Mouse (Mus musculus): Measurements from ENCODE around the gene Nhsl2.

Gene Nhsl2

DNA sequence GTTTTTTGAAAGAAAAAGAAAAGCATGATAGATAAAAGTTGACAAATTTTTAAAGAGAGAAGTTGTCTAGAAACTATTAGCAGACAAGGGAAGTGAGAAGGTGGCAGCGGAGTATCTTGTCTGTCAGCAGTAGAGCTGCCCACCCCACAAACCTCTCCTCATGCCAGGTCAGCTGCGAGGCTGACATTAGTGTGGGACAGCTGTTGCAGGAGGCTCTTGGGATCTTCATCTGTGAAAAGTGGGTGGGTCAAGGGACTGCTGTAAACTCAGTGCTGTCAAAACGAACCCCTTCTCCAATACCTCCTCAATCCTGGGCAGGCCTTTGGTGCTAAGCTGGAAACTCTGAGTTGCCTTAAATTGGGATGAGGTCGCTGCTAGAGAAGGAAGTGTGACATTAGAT is 202.0 kb downstream of the Nhsl2 start:
- no peak for DNase-seq (ENCODE audit: low spot score in 2 of 2)

DNA sequence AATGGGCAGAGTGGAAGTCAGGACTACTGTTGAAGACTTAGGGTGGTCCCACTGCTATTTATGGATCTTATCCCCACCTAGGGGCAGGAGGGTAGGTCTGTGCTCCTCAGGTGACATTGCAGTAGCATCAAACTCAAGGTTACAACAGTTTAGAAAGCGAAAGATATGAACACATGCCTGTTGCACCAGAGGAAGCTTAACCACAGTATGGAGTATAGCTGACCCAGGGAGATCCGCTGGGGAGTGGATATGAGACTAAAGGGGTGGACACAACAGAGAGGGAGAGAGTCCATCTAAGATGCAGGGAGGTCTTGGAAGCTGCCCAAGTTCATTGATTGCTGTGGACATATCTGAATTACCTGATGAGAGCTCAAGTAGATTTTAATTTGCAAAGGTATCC is 204.2 kb downstream of the Nhsl2 start:
- DNase-seq (ENCODE audit: low spot score in 2 of 2), result no peak

DNA sequence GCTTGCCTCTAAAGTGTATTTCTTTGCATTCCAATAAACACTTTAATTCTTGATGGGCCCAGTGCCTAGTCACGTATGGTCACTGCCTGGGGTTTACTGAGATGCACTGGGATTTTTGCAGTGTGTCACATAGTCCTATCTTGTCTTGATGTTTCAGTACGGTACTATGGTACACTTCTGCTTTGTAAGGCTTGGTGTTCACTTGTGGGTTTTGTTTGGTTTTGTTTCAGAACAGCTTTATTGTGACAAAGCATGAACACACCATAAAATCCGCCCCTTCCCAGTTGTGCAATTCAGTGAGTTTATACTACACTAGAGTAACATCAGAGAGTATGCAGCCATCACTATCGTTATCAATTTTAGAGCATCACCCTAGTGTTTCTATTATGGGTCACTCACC is 204.8 kb downstream of the Nhsl2 start:
- no peak for DNase-seq (ENCODE audit: low spot score in 2 of 2)

GRCm38 (mm10) chrX:102059437-102059836 is 210.3 kb downstream of the Nhsl2 start:
- DNase-seq (ENCODE audit: low spot score in 2 of 2), result no peak

- no peak for DNase-seq (ENCODE audit: low spot score in 2 of 2)
Measured at GRCm38 (mm10) chrX:102060243-102060642, 211.1 kb downstream of the Nhsl2 start.

DNA sequence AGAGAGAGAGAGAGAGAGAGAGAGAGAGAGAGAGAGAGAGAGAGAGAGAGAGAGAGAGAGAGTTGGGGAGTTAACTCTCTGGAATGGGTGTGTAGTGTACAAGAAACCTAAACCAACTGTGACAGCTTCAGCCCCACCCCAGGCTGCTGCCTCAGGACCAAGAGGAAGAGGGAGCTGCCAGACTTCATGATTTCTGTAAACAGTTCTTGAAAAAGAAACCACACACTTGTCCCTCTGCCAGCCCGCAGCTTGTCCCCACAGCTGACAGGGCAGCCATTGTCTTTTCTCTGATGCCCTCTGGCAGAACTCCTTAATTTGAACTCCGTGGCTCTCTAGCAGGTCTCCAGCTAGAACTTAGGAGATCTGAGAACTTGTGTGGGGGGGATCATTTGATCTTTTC is 211.7 kb downstream of the Nhsl2 start:
- no peak for DNase-seq (ENCODE audit: low spot score in 2 of 2)

- DNase-seq (ENCODE audit: low spot score in 2 of 2), result no peak
Measured at GRCm38 (mm10) chrX:102064062-102064461, 214.9 kb downstream of the Nhsl2 start.

DNA sequence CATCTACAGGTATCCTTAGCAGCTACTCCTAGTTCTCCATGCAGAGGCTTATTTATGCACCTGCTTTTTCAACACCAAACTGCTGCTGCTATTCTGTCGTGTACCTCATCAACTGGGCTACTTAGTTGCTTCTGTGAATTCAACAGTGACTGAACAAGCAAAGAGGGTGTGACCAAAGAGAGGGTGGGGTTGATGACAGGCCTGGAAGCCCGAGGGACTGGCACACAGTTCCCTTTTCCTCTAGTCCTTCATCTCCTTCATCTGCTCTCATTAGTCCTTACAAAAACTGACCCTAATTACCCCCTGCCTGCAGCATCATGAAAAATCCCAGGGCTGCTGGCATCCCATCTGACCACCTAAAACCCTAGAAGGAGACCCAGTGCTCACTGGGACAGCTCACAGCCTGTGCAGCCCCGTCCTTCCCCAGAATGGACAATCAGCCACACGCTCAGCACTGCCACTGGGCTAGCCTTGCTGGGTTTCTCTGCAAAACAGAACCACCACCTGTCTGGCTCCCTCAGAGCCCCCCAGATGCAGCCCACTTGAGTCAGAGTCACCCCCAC is 216.1 kb downstream of the Nhsl2 start:
- DNase-seq (ENCODE audit: low spot score in 2 of 2), result no peak

DNA sequence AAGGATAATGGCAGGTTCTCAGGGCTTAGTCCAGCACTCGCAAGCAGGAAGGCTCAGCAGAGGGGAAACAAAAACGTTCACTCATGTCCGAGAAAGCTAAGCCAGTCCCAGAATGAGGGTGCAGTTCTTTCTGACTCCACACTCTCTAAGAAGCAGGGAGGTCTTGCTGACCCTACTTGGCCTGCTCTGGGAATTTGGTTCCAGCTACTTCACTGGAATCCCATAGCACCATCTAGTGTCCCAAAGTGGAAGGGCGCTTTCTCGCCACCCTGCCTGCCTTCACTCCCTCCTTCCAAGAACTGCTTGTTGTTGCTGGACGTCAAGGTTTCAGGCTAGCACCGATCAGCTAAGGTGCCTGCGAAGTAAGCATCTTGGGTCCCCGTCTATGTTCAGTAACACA is 216.9 kb downstream of the Nhsl2 start:
- DNase-seq (ENCODE audit: low spot score in 2 of 2), result peak; percentile 41 to 76

- DNase-seq (ENCODE audit: low spot score in 2 of 2), result no peak
Measured at GRCm38 (mm10) chrX:102067118-102067517, 217.9 kb downstream of the Nhsl2 start.

- no peak for DNase-seq (ENCODE audit: low spot score in 2 of 2)
Measured at GRCm38 (mm10) chrX:102068811-102069540, 219.8 kb downstream of the Nhsl2 start.

DNA sequence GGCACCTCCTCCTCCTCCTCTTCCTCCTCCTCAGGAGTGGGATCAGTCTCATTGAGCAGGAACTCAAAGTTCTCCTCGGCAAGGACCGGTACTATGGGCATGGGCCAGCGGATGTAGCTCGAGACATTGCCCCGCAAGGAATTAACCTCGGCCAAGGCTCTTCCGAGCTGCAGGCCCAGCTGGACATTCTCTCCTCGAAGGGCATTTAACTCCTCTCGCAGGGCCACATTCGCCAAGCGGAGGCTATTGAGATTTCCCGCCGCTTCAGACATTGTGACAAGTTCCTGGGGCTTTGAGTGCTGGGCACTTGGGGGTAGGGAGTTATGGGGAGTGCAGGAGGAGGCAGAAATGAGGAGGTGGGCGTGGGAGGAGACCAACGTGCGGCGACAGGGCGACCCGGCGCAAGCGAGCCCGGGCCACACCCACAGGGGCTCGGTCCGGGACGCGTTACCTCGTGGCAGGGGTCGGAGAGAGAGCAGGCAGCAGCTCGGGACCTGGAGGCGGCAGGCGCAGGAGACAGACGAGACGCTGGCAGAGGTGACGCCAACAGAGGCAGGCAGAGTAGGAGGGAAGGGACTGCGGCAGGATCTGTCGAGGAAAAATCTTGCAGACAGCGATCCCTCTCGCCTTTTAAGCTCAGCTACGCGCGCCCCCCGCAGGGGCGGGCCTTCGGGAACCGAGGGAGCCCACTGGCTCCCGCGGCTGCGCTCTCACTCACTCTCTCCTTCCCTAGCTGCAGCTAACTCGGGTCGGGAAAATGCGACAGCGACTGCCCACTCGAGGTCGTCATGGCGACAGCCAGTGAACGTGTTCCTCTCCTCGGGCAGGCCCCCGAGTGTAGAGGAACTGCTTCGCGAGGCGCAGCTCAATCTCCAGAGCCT is 221.6 kb downstream of the Nhsl2 start, which contains the start of gene Rtl5:
TSS of gene Rtl5 (minus strand) at position 714 of the 881 bp plus-strand sequence.
- DNase-seq (ENCODE audit: low spot score in 2 of 2), result peak; percentile 78 to 82

- no peak for DNase-seq (ENCODE audit: low spot score in 2 of 2)
Measured at GRCm38 (mm10) chrX:102071517-102071916, 222.3 kb downstream of the Nhsl2 start.

GRCm38 (mm10) chrX:102073605-102074325 is 224.6 kb downstream of the Nhsl2 start:
- DNase-seq (ENCODE audit: low spot score in 2 of 2), result no peak

- DNase-seq (ENCODE audit: low spot score in 2 of 2), result no peak
Measured at GRCm38 (mm10) chrX:102074435-102074834, 225.2 kb downstream of the Nhsl2 start.

DNA sequence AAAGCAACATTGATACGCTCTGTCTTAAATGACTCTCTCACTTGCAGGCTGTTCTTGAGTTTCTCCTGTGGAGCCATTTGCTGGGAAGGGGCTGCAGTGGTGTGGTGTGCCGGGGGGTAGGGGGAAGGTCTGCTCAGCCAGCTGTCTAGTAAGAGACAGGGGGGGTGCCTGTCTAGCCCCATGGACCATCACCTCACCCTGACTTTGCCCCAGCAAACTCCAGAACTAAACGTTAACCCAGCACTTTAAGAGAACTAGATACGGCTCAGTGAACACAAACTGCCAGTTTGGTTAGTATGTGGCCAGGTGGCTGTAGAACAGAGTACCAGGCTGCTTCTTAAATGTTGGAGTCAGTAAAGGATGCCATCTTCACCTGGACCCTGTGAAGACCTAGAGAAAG is 226.0 kb downstream of the Nhsl2 start:
- DNase-seq (ENCODE audit: low spot score in 2 of 2), result no peak

GRCm38 (mm10) chrX:102076886-102077765 is 227.9 kb downstream of the Nhsl2 start:
- DNase-seq (ENCODE audit: low spot score in 2 of 2), result no peak

GRCm38 (mm10) chrX:102081076-102081475 is 231.9 kb downstream of the Nhsl2 start:
- DNase-seq (ENCODE audit: low spot score in 2 of 2), result no peak

DNA sequence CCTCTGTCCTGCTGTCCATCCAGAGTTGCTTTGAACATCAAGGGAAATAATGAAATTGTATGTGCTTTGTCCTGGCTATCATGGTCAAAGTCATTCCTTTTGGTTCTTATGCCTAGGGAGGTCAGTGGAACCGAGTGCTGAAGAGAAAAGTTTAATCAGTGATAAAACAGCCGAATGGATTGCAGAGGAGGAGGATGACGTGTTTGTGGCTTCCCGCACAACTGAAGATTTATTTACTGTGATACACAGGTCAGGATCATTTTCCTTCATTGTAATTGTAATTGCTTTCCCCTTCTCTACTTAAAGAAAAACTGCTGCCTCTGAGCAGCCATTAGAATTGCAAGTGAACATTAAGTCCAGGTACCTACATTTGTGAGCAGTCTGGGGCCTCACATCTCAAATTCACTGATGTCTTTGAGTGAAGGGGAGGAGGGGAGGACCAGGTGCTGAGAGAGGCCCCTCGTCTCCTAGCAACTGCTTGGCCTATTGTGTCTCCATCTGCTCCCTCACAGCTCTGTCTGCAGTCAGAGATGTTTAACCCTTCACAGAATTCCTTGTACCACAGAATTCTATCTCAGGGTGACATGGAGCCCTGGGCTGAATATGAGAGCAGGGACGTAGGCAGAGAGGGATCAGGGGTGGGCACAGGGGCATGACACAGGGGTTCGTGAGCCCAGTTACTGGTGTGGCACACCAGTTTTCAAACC is 232.5 kb downstream of the Nhsl2 start:
- no peak for DNase-seq (ENCODE audit: low spot score in 2 of 2)

- no peak for DNase-seq (ENCODE audit: low spot score in 2 of 2)
Measured at GRCm38 (mm10) chrX:102082340-102082739, 233.2 kb downstream of the Nhsl2 start.

Data from frontal cortex, postnatal 14 days (tissue).